Mouse (Mus musculus) lung, postnatal 0 days (tissue): ENCODE measurements around the gene Camta2.

Experiments used
- CTCF ChIP-seq: IDR thresholded peaks from 2 replicates; pipeline ENCODE4 v1.5.1; 2016; ENCODE audit warnings: antibody characterized with exemption, mild to moderate bottlenecking
- EP300 ChIP-seq: IDR thresholded peaks from 2 replicates; pipeline ENCODE4 v1.6.1; 2016; ENCODE audit warnings: antibody characterized with exemption, mild to moderate bottlenecking, control low read depth

- TF ChIP-seq CTCF (no peak), EP300 (no peak)
These were observed 38.7 kb upstream of the Camta2 start for GRCm38 (mm10) chr11:70726585-70726984.
